Mouse (Mus musculus) cerebellum, postnatal 36 days (tissue): Measurements from ENCODE around the gene Hal.

Source experiments
- DNase-seq, 2 experiments: peaks; one replicate each; pipeline ENCODE4 v3.0.0; 2021 to 2022; ENCODE audit warnings: mixed read lengths in 2 of 2

The Hal gene

DNA sequence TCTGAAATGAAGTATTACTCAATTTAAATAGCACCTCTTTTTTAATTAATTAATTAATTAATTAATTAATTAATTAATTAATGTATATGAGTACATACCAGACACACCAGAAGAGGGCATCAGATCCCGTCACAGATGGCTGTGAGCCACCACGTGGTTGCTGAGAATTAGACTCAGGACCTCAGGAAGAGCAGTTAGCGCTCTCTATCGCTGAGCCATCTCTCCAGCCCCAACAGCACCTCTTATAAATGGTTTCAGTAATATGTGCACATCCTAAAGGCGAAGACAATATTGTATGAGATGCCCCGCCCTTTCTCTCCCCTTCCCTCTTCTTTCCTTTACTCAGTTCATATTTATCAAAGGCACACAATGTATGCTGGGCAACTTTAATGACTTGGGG lies 80.1 kb downstream of the Hal start:
- no peak for DNase-seq
